Mouse (Mus musculus) telencephalon, adult 2 months (tissue): Measurements from ENCODE around the gene Serinc5.

Experiments used
- DNase-seq: peaks from one replicate; pipeline ENCODE4 v3.0.0-alpha.2; 2011; ENCODE audit warnings: low read depth, low spot score

The Serinc5 gene

DNA sequence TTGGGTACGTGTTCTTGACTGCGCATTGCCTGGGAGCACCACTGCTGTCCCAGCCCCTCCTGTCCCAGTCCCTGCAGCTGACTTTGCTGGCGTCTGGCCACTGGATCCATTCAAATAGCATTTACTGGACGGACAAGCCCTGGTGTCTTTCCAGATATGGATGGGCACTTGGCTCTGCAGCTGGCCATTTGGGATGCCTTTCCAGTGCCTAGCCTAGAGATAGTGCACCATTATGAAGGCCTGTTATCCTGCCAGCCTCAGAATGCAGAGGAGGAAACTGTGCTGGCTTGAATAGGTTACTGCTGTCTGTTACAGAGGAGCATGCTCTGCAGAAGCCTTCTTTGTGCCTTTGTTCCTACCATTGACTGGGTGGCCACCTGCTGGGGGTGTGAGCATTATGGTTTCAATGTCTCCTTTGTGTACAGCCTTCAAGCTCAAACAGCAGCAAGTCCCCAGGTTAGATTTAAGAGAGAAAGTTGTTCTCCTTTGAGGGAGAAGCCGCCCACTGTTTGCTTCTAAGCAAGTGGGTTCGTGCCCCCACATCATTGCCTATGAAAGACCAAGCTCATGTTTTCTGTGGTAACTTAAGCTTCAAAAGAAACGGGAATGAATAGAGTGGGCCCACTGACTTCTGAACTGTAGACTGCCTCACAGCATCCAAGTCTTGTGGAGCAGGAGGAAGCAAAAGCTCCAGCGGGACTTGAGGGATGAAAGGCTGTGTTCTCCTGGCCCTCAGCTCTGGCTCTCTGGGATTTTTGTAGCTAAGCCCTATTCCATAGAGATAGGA, 92.5 kb downstream of the Serinc5 start:
- DNase-seq, result peak; percentile 87

DNA sequence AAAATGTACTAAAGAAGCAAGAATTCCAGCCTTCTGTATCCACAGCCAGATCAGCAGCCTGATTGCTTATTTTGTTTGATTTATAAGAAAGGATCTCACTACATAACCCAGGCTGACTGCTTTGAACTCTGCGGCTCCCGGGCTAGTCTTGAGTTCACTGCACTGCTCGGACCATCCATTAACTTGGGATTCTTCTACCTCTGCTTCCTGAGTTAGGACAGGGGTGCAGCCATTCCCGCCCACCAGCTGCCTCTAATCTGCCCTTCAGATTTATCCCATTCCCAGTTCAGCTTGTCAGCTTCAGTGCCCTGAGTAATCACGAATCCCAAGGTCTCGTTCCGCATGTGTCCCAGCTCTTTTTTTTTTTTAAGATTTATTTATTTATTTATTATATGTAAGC, 93.3 kb downstream of the Serinc5 start:
- no peak for DNase-seq

DNA sequence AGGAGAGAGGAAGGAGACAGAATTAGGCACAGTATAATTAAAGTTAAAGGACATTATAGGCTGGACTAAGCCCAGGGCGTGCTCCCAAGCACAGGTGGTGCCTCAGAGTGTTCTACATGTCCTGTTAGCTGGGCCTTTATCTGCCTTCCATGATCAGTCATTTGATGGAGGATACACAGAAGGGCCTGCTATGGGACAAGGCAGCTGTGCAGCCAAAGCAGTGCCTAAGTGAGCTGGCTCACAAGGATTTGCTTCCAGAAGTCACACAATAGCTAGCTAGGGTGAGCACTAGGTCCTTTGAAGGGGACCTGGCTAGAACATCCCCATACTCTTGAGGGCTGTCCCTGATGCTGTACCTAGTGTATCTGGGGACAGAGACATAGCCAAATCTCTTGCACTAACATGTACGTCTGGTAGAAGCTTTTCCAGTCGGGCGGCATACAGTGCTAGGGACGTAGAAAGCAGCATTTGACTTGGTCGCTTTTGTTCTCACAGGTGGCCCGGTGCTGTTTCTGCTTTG, 94.2 kb downstream of the Serinc5 start:
- DNase-seq, result no peak

DNA sequence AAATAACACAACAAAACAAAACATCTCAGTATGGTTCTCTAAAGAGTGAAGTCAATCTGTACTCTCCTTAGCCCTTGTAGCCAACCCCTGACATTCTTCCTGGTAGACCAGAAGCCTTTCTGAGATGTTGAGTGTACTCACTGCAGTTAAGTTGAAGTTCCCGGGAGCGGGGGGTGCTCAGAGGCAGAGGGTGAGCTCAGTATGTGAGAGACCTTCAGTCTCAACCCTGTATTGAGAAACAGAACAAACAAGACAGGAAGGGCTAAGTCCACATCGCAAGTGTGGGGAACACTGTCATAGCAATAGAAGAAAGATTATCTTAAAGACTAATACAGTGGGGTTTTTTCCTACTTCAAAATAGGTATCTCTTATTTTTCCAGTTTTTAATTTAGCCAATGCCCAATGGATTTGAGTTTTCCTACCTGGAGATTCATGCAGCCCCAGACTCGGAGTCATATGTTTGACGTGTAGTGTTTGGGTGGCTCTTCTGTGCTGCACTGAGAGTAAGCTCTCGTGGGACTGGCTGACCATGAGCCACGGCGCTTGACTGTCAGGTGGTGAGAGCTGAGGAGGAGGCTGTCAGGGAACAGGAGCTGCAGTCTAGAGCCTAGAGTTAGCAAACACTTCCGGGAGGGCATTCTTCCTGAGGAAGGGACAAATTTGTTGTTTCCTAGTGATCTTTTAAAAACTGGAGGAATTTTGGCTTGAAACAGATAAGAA, 95.6 kb downstream of the Serinc5 start:
- no peak for DNase-seq

DNA sequence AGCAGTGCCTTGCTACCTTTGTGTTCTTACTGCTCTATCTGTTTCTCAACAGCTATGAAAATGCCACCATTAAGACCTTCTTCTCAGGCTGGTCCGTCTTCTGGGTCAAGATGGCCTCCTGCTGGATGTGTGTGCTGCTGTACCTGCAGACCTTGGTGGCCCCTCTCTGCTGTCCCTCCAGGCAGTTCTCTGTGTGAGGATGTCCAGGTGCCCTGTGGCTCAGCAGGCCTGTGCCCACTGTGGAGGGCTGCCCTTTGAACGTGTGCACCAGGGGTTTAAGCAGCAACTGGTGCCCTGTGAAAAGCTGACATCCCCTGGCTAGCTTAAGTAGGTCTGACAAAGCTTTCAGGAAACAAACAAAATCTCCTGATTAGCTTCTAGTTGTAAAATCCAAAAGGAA, 97.0 kb downstream of the Serinc5 start:
- no peak for DNase-seq

DNA sequence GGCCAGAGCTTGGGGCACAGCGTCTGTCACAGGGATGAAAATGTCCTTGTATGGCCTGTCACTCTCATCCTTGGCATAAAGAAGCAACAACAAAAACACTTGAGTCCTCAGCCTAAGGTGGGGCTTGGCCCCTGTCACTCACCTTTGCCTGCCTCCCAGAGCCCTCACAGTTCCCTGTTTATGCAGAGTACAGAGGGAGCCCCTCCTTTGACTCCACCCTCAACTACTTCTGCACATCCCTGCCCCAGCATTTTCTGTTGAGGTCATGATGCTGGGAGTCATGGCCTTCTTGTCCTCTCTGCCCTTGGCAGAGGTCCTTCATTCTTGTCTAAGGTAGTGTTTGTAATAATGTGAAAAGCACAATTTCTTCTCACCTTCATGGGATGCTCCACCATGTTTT, 97.6 kb downstream of the Serinc5 start:
- DNase-seq, result no peak

DNA sequence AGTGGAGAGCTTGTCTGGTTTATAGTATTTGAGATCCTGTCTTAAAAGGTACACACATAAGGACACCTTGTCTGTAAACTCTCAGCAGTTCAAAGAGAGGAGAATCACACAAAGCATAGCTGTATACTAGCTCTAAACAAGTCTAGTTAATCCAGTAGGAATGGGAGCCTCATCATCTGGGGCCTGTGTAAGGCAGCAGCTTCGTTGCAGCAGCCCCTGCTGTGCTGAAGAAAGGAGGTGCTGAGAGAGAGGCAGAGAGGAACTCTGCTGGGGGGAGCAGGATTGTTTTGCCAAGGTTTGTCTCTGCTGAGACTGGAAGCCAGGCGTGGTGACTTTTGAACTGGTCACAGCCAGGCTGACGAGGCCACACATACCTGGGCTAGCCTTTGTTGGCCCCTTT, 98.6 kb downstream of the Serinc5 start:
- no peak for DNase-seq

DNA sequence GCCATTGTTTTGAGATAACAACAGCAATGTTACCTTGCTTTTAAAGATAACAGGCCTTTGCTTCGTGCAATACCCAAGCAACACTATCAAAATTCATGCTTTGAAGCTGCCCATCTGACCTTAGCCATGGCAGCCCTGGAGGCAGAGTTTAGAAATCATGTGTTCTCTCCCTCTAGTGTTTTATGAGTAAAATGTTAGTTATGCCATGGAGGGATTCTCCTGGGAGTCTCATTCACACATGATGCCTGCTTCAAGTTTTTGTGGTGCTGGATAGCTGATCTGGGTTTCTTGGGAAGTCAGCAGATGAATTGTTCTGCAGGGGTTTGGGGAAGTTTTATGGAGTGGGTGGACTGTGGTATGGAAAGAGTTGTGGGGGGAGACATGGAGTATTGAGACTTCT, 99.5 kb downstream of the Serinc5 start:
- no peak for DNase-seq

DNA sequence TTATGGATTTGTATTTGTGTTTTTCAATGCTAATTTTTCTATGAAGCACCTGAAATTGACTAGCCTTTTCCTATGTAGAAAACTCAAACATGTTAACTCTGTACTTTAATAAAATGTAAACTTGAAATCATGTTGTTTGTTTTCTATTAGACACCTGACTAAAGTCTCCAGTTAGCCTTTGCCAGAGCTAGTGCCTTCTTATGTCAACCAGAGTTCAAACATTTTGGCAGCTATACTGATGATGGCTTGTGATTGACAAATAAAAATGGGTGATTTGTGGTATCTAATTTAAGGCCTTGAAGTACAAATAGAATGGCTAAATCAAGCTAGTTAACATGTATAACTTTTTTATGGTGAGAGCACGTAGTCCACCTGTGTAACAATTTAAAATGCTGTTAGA, 100.9 kb downstream of the Serinc5 start:
- DNase-seq, result no peak

DNA sequence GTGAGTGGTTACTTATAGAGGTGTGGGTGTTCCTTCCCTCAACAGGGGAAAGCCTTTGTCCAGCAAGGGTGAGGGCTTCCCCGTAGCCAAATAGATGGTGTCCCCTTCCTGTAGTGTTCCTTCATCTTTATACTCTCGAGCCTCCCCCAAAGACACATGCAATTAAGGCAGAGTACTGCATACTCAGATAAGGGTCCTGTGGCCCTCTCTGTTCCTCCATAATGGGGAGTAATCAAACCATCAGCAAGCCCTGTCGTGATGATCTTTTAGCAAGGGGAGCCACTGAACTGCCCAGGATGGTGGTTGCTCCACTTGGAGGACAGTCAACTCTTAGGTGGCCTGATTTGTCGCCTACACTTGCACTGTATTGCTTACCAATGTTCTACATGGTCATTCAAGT, 101.7 kb downstream of the Serinc5 start:
- no peak for DNase-seq

DNA sequence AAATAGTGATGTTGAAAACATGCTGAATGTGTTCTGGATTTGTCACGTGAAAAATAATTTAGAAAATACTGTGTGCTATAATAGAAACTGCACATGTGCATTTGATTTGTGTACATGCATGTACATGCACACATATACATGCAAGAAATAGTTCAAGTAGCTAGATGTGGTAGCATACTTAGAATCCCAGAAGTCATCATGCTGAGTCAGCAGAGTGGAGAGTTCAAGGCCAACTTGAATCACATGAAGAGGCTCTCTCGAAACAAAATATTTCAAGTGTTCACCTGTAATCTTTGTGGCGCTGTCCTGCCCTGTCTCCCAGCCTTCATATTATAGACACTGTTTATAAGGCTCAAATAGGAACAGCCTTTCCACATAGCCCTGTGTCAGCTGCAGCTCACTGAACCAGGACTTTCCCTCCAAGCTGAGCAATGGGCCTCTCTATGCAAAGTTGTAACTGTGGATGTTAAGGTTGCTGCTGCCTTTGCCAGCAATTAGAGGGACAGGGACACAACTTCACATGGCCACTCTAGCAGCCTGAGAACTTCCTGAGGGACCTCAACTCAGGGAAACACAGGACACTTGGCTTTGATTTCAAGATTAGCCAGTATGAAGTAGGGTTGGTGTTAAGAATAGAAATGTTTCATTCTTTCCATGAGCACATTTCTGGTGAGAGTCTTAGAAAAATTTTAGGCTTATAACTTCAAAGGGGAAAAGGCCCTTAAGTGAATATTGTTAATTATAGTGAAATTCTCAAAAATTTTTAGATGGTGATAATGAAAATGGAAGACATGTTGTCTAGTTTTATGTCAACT, 107.2 kb downstream of the Serinc5 start:
- no peak for DNase-seq

DNA sequence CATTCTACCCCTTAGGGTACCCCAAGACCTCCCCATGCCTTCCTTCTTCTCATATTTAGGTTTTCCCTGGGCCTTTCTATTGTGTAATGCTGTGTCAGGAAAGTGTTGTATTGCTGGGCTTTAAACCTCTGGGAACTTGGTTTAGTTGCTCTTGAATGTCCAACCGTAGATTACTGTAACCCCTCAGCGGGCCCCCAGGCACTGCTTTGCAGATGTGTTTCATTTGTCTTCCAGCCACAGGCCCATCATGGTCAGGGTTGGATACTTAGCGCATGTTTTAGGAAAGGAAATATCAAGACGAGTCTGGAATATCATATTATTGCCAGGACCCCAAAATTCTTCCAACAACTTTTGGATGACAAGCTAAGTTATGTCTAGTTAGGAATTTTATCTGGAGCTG, 110.1 kb downstream of the Serinc5 start:
- no peak for DNase-seq

DNA sequence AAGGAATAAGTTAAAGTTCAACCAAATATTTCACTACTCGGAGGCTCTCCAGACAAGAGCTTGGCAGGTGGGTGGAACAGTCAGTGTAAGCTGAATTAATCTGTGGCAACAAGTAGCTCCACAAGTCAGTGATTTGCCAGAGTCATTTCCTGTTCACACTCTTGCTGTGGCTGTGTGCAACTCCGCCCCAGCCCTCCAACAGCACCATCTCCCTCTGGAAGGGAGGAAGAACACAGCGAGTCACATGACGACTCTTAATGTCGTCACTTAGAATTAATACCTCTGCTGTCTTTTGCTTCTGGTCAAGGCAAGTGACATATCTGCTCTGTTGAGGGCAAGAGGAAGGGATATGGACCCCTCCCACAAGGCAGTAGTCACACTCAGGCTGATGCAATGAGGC, 111.5 kb downstream of the Serinc5 start:
- DNase-seq, result no peak

DNA sequence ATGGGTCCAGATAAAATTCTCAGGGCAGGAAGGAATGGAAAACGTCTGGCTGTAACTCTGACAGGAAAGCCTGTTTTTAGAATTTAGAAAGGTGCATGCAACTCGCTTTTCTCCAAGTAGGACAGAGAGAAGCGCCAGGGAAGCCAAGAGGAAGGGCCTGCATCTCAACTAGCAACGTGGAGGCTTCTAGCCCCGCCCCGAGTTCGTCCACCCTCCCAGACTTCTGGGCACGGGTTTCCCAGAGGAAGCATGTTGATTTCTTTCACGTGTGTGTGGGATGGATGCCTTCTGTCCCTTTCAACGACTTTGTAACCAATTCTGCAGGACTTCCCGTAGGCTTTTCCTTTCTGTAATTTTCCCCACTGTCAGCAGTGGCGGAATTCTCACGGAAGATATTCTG, 118.9 kb downstream of the Serinc5 start:
- no peak for DNase-seq

DNA sequence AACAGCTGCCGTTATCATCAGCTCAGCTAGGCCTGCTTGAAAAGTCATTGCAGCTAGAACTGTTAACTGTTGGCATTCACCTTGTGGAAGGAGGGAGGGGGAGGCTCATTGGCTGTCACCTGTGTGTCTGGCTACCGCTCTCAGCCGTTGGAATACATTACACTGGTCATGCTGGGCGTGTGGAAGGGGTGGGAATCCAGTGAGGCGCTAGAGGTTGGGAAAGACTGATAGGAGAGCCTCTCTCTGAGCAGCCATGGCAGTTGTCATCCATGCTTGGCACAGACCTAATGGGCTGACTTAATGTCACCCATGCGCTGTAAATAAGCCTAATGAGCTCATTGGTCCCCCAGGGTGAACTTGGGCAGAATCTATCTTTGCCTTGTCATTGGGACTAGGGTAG, 120.9 kb downstream of the Serinc5 start:
- DNase-seq, result no peak

DNA sequence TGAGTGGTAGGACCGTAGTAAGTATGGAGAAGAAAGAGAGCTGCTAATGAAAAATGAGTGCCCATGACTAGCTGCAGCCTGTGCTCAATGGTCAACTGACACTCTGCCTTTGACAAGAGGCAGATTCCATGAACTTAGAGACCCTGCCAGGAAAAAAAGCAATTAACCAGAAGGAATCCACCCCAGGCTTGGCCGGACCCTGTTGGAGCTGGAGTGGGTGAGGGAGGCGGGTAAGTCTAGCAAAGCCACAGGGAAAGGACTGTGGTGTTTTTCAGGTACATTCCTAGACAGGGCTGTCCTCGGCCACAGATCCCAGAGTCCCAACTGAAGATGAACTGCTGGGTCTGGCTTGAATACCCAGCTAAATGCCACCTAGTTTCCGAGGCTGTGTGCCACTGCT, 121.9 kb downstream of the Serinc5 start:
- no peak for DNase-seq

DNA sequence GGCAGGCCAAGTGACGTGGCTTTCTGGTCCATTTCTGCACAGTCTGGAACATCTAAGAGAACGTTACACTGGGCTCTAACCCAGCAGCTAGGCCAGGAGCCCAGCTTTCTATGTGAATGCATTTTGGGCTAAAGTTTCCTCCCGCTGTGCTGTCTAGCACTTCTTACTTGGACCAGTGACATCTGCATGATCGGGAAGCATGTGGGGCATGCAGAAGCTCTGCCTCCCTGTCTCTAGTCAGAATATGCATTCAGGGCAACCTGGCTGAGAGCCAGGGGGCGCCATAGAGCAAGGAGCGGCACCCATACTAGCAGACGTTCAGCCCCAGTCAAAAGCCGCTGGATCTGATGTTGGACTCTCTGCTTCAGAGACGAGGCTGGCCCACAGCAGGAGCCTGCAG, 122.4 kb downstream of the Serinc5 start:
- DNase-seq, result no peak

DNA sequence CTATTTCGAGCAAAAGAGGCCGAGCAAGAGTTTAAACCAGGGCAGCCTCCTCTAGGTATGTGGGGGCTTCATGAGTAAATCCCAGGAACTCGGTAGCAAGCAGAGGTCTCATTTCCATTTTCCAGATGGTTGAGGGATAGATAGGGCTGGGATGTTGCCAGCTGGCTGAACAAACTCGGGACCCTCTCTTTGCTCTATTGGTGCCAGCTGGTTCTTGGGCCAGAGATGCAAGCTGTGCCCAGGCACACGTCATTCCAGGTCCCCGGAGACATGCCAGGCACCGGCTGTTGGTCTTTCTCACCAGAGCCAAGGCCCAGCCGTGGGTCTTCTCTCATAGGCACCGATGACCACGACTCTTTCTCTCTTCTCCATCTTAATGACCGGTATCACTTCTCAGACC, 122.8 kb downstream of the Serinc5 start:
- DNase-seq, result no peak

DNA sequence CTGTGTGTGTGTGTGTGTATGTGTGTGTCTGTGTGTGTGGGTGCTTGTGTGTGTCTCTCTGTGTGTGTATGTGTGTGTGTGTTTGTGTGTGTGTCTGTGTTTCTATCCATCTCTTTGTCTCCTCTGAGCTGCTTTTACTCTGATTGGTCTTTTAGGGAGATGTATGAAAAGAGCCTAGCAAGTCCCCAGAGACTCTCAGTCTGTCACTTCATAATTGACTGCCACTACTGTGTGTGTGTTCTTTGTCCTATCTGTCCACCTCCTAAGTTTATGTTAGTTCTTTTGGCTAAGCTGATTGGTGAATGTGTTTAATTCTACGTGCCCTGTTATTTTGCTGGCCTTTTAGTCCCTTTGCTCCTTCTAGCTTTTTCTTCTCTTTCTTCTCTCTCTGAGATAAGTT, 124.8 kb downstream of the Serinc5 start:
- DNase-seq, result no peak

DNA sequence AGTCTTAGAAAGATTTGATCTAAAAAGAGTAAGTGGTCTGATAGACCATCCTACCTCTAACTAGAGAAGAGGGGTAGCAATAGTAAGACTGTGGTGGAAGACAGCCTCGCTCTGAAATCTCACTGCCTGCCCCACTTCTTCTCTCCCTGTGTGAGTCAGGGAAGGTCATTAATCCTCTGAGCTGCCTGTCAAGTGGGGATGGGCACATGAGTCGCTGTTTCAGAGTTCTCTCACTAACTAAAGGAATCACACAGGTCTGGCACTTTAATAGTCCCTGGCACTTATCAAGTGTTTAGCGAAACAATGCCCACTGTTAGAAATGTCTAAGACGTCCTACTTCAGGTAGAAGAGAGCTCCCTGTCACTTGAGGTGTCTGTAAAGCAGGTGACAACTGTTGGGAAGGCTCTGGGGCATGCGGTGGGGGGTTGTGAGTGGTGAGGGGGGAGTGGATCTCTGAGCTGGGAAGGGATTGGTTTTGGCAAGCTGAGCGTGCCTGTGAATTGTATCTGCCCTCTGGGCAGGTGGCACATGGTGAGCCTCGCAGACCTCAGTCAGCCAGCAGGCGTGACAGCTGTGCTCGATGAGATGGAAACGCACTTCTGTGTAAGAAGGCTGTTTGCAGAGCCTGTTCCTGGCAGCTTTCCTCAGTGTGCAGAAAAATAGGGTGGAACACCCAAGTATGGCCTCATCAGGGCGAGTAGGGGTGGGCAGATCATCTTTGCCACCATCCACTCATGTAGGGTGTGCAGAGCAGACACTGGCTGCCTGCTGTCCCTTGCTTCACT, 125.8 kb downstream of the Serinc5 start:
- no peak for DNase-seq

DNA sequence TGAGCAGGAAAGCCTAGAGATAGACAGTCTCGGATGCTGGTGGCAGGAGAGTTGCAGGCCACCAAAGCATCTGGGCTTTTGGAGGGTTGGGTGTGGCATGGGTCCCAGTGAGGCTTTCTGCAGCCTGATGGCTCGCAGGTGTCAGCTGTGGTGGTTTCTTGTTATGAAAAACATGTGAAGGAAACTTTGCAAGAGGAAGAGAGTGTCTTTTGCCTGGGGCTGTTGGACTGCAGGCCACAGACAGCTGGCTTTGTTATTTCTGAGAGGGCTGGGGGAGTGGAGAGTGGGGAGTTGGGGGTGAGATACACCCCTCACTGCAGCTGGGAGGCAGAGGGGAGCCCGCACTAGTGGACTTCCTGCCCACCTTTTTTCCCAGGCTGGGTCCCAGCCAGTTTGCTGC, 127.9 kb downstream of the Serinc5 start:
- no peak for DNase-seq

DNA sequence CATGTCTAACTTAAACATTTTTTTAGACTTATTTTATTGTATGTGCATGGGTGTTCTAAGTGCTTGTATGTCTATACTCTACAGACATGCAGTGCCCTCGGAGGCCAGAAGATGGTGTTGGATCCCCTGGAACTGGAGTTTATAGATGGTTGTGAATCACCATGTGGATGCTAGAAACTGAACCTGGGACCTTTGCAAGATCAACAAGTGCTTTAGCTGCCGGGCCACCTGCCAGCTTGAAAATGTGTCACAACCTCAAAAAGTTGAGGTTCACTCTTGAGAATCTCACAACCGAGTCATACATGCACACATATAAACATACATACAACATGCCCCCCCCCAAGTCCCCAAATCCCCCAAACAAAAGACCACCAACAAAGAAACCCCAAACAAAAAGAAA, 129.0 kb downstream of the Serinc5 start:
- DNase-seq, result no peak
